ENCODE assay signal across 29 mouse cellular contexts in genomic region chr7:109234476-109234875, GRCm38 (mm10). TPM values are rescaled to one million over a fixed set of nuclear protein-coding genes. Genes with fewer than 3 reads are reported as not detected.
DNase-seq lines count a peak whose midpoint lies in the region; ATAC-seq lines count a peak whose summit lies in the region.
"Had no signal": no experiment of that assay in that cellular context is flagged by ENCODE, and none has a peak within 500 bp of the region (broad histone marks: within the 10 kb centered on the region; RNA-seq: fewer than 3 reads in every experiment).

No protein-coding gene starts in this region.

- DNase-seq in forebrain, embryonic 10.5 days (ENCODE audit: extremely low spot score, low spot score), result no peak
- peak; percentile 36 for DNase-seq in retina, embryonic 14.5 days (ENCODE audit: low spot score)
- DNase-seq in retina, postnatal 1 day, result no peak
- DNase-seq in layer of hippocampus, adult 11-12 months (ENCODE audit: low spot score), result no peak
- DNase-seq: adrenal gland, postnatal 10 days; cerebellum, adult 11 months; cerebellum, adult 9-10 months; heart, adult 2 months; heart, postnatal 4 days; kidney, adult 18-20 months; kidney, postnatal 36 days; layer of hippocampus, postnatal 36 days; left cerebral cortex, postnatal 4 days; liver, postnatal 0 days; lung, postnatal 36 days; right cerebral cortex, adult 18-20 months; spleen, adult 18-20 months; thymus, adult 18-20 months; thymus, postnatal 25 days had no signal

- H3K27ac ChIP-seq in forebrain, embryonic 10.5 days, result peak overlapping the region; percentile 65; the same call in 1 of the 2 replicates
- no peak overlapping the region for H3K27ac ChIP-seq in forebrain, embryonic 15.5 days (replicated peaks)
- peak overlapping the region; percentile 67 for H3K27ac ChIP-seq in midbrain, embryonic 15.5 days
- no peak overlapping the region for H3K27ac ChIP-seq in neural tube, embryonic 15.5 days (replicated peaks)
- H3K27ac ChIP-seq: heart, adult 2 months; hindbrain, embryonic 14.5 days; kidney, embryonic 15.5 days; liver, embryonic 12.5 days; stomach, postnatal 0 days had no signal

- ATAC-seq in forebrain, embryonic 15.5 days (replicated peaks), result no peak
- no peak for ATAC-seq in midbrain, embryonic 15.5 days (replicated peaks)
- no peak for ATAC-seq in neural tube, embryonic 15.5 days (ENCODE audit: low FRiP score)
- ATAC-seq: inflammation-experienced regulatory T-cells, adult 6 months; liver, embryonic 12.5 days; liver, postnatal 0 days; Patski had no signal

- H3K4me2 ChIP-seq in forebrain, embryonic 15.5 days (replicated peaks), result no peak overlapping the region
- H3K4me2 ChIP-seq in midbrain, embryonic 15.5 days, result no peak overlapping the region
- H3K4me2 ChIP-seq in neural tube, embryonic 15.5 days, result no peak overlapping the region
- H3K4me2 ChIP-seq: heart, embryonic 12.5 days; hindbrain, embryonic 14.5 days; kidney, embryonic 15.5 days; liver, embryonic 12.5 days had no signal

- no peaks in the 10 kb centered on the region for H3K36me3 ChIP-seq in forebrain, embryonic 10.5 days (replicated peaks)
- H3K36me3 ChIP-seq in forebrain, embryonic 15.5 days, result no peaks in the 10 kb centered on the region
- no peaks in the 10 kb centered on the region for H3K36me3 ChIP-seq in midbrain, embryonic 15.5 days (replicated peaks)
- H3K36me3 ChIP-seq in neural tube, embryonic 15.5 days, result no peaks in the 10 kb centered on the region
- H3K36me3 ChIP-seq: heart, embryonic 12.5 days; kidney, embryonic 15.5 days; liver, embryonic 12.5 days had no signal

- no peak overlapping the region for H3K4me3 ChIP-seq in forebrain, embryonic 10.5 days
- H3K4me3 ChIP-seq in forebrain, embryonic 15.5 days, result no peak overlapping the region
- H3K4me3 ChIP-seq in midbrain, embryonic 15.5 days, result no peak overlapping the region
- no peak overlapping the region for H3K4me3 ChIP-seq in neural tube, embryonic 15.5 days (replicated peaks)
- H3K4me3 ChIP-seq: heart, adult 2 months; heart, embryonic 12.5 days; kidney, embryonic 15.5 days; liver, embryonic 12.5 days had no signal

- H3K9me3 ChIP-seq in forebrain, embryonic 10.5 days, result peaks cover 5% of the 10 kb centered on the region; the same call in 1 of the 2 replicates
- H3K9me3 ChIP-seq in forebrain, embryonic 15.5 days, result no peaks in the 10 kb centered on the region
- H3K9me3 ChIP-seq in midbrain, embryonic 15.5 days, result no peaks in the 10 kb centered on the region
- H3K9me3 ChIP-seq in neural tube, embryonic 15.5 days (replicated peaks), result no peaks in the 10 kb centered on the region
- H3K9me3 ChIP-seq: heart, embryonic 12.5 days; kidney, embryonic 15.5 days; liver, embryonic 12.5 days had no signal

- WGBS in forebrain, embryonic 10.5 days, result 13% methylated on average over 5 of the region's 5 CpGs
- 13% methylated on average over 5 of the region's 5 CpGs for WGBS in forebrain, embryonic 15.5 days
- WGBS in midbrain, embryonic 15.5 days, result 18% methylated on average over 5 of the region's 5 CpGs
- WGBS in neural tube, embryonic 15.5 days, result 25% methylated on average over 5 of the region's 5 CpGs

- peaks cover 98% of the 10 kb centered on the region for H3K27me3 ChIP-seq in forebrain, embryonic 10.5 days (ENCODE audit: poor library complexity, severe bottlenecking)
- H3K27me3 ChIP-seq in forebrain, embryonic 15.5 days, result peaks cover 4% of the 10 kb centered on the region; the same call in 1 of the 2 replicates
- H3K27me3 ChIP-seq in midbrain, embryonic 15.5 days (replicated peaks), result no peaks in the 10 kb centered on the region
- peaks cover 9% of the 10 kb centered on the region; the same call in 1 of the 2 replicates for H3K27me3 ChIP-seq in neural tube, embryonic 15.5 days (replicated peaks)
- H3K27me3 ChIP-seq: kidney, embryonic 15.5 days; liver, embryonic 12.5 days; Patski had no signal

- H3K4me1 ChIP-seq in forebrain, embryonic 10.5 days, result peaks cover 65% of the 10 kb centered on the region
- peaks cover 38% of the 10 kb centered on the region for H3K4me1 ChIP-seq in forebrain, embryonic 15.5 days
- peaks cover 45% of the 10 kb centered on the region for H3K4me1 ChIP-seq in midbrain, embryonic 15.5 days
- peaks cover 15% of the 10 kb centered on the region for H3K4me1 ChIP-seq in neural tube, embryonic 15.5 days
- H3K4me1 ChIP-seq: heart, embryonic 12.5 days; liver, embryonic 12.5 days had no signal

- no peak overlapping the region for H3K9ac ChIP-seq in forebrain, embryonic 15.5 days (replicated peaks)
- no peak overlapping the region for H3K9ac ChIP-seq in midbrain, embryonic 15.5 days
- H3K9ac ChIP-seq in neural tube, embryonic 15.5 days (replicated peaks), result no peak overlapping the region
- H3K9ac ChIP-seq: heart, embryonic 12.5 days; hindbrain, embryonic 14.5 days; kidney, embryonic 15.5 days; liver, embryonic 12.5 days; liver, postnatal 0 days had no signal

RNA-seq across cellular contexts. Expression of gene Lmo1, which starts 59.5 kb away (rescaled TPM):
- 21.9 and 29.6 TPM in 2 replicates for polyA plus RNA-seq in forebrain, embryonic 10.5 days (2016; fragmentation: Nextera tagmentation; extraction: Ambion mirVana)
- 102 and 134 TPM in 2 replicates for polyA plus RNA-seq in forebrain, embryonic 15.5 days (2015; fragmentation: Nextera tagmentation; extraction: Ambion mirVana)
- 153 and 155 TPM in 2 replicates for polyA plus RNA-seq in midbrain, embryonic 15.5 days (2015; fragmentation: Nextera tagmentation; extraction: Ambion mirVana)
- 26.9 and 37.1 TPM in 2 replicates for polyA plus RNA-seq in neural tube, embryonic 15.5 days (2015; fragmentation: Nextera tagmentation; extraction: Ambion mirVana)
- polyA plus RNA-seq: inflammation-experienced regulatory T-cells, adult 6 months had no signal

Comparison
In these comparisons a context has a peak if more than half of its experiments do, and no peak if none do; other contexts are left out.
1. H3K27ac ChIP-seq: peak in forebrain, embryonic 10.5 days (single experiment) and midbrain, embryonic 15.5 days (single experiment); none in forebrain, embryonic 15.5 days (single experiment) and neural tube, embryonic 15.5 days (single experiment).